Mouse (Mus musculus) ovary, adult 2 months (tissue): ENCODE results near the gene Ftl1. TPM values are rescaled to one million over a fixed set of nuclear protein-coding genes. Genes with fewer than 3 reads are reported as not detected.

Experiments
- polyA plus RNA-seq: library from polyadenylated mRNA; depleted of rRNA; stranded (reverse); fragments of >200 nt; gene quantifications from 2 replicates; pipeline ENCODE4 v1.2.3, GENCODE M21; 2012; rRNA removed

The Ftl1 gene
- polyA plus RNA-seq: 3,494 and 4,463 TPM in 2 replicates

GRCm38 (mm10) chr7:45459564-45460140, at the start of gene Ftl1:
Gene Ftl1, minus strand, starts transcription at chr7:45459884.

DNA sequence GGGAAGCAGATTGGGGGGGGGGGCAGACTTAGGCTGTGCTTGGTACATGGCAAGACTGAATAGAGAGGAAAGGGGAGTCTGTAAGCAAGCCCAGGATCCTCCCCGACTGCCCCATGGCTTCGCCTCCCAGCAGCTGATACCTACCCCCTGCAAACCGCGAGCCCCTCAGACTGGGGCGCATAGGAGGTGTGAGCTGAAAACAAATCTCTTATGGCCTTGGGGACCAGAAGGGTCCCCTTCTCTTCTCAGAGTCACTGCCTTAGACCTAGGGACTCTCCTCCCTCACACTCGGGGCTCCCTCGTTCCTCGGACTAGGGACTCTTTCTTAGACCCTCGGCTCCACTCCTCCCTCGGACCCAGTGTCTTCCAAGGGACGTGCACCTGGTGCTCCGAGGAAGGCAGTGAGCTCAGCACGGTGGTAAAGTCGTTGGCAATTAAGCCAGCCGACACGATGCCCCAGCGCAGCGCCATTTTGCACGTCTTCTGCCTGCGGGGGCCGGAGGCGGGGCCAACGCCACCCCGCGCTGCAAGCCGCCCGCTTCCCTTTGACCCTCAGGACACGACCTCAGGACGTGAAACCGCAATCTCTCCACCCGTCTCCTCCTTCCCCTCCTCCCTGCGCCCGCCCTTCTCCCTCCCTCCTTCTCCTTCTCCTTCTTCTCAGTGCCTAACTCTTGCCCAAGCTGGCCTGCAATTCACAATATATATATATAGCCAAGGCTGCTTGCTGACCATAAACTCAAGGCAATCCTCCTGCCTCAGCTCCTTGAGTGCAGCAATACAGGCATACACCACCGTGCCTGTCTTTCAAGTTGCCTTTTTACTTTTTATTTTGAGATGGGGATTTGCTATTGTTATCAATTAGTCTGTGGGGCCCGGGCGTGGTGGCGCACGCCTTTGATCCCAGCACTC, 28.9 kb upstream of the Ftl1 start, which contains the start of gene Dhdh:
Gene Dhdh (minus strand): TSS at position 513 of the 912 bp plus-strand sequence.

DNA sequence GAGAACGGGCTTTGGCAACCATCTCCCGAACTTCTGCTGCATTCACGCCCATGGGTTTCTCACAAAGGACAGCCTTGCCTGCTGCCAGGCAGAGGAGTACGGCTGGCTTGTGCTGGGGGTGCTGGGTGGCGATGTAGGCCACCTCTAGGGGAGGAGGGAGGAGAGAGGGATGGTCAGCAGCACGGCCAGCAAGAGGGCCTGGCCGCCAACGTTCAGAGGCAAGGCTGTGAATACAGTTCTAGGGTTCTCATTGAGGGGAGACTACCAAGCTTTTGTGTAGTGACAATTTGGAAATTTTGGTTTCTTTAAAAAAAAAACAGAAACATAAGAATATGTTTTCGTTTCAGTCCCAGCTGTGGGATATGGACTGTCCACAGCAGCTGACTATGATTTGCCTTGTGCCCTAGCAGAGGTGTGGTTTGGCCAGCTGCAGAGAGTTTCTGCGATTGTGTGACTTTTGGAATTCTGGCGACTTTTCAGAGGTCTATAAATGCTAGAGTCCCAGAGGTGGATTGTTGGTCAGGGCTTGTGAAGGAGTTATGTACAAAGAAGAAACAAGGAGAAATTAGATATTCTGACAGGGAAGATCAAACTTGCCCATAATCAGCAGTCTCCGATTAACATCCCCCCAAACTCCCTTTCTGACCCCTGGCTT, 27.2 kb upstream of the Ftl1 start, which contains the start of gene Gm45808:
Gene Gm45808 (minus strand): TSS at position 51 of the 655 bp plus-strand sequence.

GRCm38 (mm10) chr7:45481374-45481927, 21.8 kb upstream of the Ftl1 start, which contains the start of gene Tulp2:
Gene Tulp2, plus strand, starts transcription at chr7:45481877.

GRCm38 (mm10) chr7:45466283-45467089, 6.8 kb upstream of the Ftl1 start, which contains the start of gene Bax:
Gene Bax, minus strand, starts transcription at chr7:45466898.

DNA sequence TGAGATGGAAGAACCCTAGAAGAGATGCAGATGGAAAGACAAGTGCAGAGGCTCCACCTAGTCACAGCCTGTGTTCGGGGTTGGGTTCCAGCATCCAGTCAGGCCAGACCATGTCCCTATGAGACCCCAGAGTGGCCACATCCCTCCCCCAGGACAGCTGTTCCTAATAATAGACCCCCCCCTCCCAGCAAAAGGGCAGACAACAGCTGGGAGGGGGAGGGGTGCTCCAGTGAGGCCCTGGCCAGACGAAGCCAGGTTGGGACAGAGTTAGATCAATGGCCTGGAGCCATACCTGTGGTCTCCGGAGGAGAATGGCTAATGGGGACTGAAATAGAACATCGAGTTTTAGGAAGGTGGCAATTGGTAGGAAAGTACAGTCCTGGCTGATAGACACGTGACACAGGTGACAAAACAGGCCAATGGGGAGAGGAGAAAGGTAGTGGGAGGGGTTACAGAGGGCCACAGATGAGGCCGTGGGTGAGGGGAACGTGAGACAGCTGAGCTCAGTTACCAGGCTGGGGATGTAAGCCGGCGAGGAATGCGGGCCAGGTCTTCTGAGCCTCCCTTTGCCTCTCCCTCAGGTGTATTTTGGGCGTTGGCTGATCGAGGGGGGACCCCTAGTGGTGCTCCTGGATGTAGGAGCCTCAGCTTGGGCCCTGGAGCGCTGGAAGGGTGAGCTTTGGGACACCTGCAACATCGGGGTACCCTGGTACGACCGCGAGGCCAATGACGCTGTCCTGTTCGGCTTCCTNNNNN, 22.0 kb downstream of the Ftl1 start, which contains the start of gene Ruvbl2:
Gene Ruvbl2 (minus strand): TSS at position 576 of the 756 bp plus-strand sequence.

GRCm38 (mm10) chr7:45434203-45435015, 25.3 kb downstream of the Ftl1 start, which contains the start of gene Gys1:
Gene Gys1, plus strand, starts transcription at chr7:45434844.

DNA sequence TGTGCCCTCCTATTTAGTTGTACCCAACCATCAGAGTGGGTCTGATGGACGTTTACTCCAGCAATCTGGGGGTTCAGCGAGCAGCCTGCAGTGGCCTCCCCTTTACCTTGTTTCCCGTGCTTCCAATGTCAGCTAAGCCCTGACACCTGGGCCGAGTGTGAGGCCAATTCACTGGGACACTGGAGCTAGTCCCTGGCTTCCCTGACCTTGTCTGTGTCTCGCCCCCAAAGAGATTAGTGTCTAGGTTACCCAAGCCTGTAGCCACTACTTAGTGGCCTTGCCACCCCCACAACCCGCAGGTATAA, 39.1 kb downstream of the Ftl1 start, which contains the start of gene Lhb:
Gene Lhb (plus strand): TSS at position 206 of the 305 bp plus-strand sequence.

DNA sequence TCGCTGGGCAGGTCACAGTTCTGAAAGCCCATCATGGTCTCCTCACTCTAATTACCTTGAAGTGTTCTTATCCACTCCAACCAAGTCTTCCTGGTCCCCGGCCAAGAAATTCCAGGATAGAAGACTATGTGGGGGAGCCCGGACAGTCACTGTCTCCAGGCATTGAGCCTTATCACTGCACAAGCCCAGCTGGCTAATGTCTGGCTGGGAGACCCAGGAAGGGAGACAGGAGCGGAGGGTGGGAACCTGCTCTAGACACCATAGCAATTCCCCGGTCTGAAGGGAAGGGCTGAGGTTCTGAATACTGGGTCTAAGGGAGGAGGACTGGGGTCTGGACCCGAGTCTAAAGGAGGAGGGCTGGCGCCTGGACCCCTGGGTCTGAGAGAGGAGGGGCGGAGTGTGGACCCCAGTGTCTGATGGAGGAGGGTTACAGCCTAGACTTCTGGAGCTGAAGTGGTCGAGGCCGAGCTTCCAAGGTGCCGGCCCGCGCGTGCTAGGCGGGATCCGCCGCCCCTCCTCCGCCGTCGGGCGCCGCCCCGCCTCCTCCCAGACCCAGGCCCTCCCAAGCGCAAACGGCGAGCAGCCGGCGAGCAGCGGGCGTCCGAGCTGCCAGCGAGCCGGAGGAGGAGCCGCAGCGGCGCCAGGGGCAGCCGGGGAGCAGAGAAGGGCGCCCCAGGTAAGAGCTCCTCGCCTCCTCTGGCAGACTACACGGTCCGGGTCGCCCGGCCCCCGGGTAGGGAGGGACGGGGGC, 46.4 kb downstream of the Ftl1 start, which contains the start of gene Ntf5:
Gene Ntf5 (plus strand): TSS at position 583 of the 751 bp plus-strand sequence.

Other genes starting within 250 kb of the Ftl1 start
- gene Dkkl1, start 247.7 kb downstream of the Ftl1 start, polyA plus RNA-seq: 2.1 and 3.3 TPM in 2 replicates
- gene Tead2, start 244.1 kb downstream of the Ftl1 start, polyA plus RNA-seq: 119 and 183 TPM in 2 replicates
- 13.2 and 14.5 TPM in 2 replicates for gene Cd37, start 220.8 kb downstream of the Ftl1 start, polyA plus RNA-seq
- 0.15 and 0.40 TPM in 2 replicates for gene Slc6a16, start 218.8 kb downstream of the Ftl1 start, polyA plus RNA-seq
- 0.24 TPM in 1 of 2 replicates, not detected in the other for gene Slc6a21, start 182.4 kb downstream of the Ftl1 start, polyA plus RNA-seq
- 58.6 and 62.0 TPM in 2 replicates for gene Trpm4, start 126.1 kb downstream of the Ftl1 start, polyA plus RNA-seq
- 0.46 and 0.51 TPM in 2 replicates for gene Hrc, start 124.6 kb downstream of the Ftl1 start, polyA plus RNA-seq
- gene Ppfia3, start 92.9 kb downstream of the Ftl1 start, polyA plus RNA-seq: 11.9 and 12.1 TPM in 2 replicates
- 43.0 and 49.1 TPM in 2 replicates for gene Lin7b, start 89.3 kb downstream of the Ftl1 start, polyA plus RNA-seq
- gene Snrnp70, start 64.1 kb downstream of the Ftl1 start, polyA plus RNA-seq: 271 and 341 TPM in 2 replicates
- 0.28 and 0.36 TPM in 2 replicates for gene Kcna7, start 54.2 kb downstream of the Ftl1 start, polyA plus RNA-seq
- gene Ntf5, start 46.2 kb downstream of the Ftl1 start, polyA plus RNA-seq: 3.7 and 3.9 TPM in 2 replicates
- gene Lhb, start 39.1 kb downstream of the Ftl1 start, polyA plus RNA-seq: 30.6 and 32.8 TPM in 2 replicates
- gene Gys1, start 25.0 kb downstream of the Ftl1 start, polyA plus RNA-seq: 61.3 and 69.1 TPM in 2 replicates
- gene Ruvbl2, start 21.8 kb downstream of the Ftl1 start, polyA plus RNA-seq: 136 and 158 TPM in 2 replicates
- 193 and 194 TPM in 2 replicates for gene Bax, start 7.0 kb upstream of the Ftl1 start, polyA plus RNA-seq
- 33.8 and 34.3 TPM in 2 replicates for gene Tulp2, start 22.0 kb upstream of the Ftl1 start, polyA plus RNA-seq
- gene Gm45808, start 26.9 kb upstream of the Ftl1 start, polyA plus RNA-seq: not detected in 2 replicates
- 5.4 and 8.6 TPM in 2 replicates for gene Dhdh, start 28.9 kb upstream of the Ftl1 start, polyA plus RNA-seq
- gene Nucb1, start 50.5 kb upstream of the Ftl1 start, polyA plus RNA-seq: 409 and 461 TPM in 2 replicates
- 57.1 and 60.9 TPM in 2 replicates for gene Ppp1r15a, start 66.4 kb upstream of the Ftl1 start, polyA plus RNA-seq
- gene Plekha4, start 66.4 kb upstream of the Ftl1 start, polyA plus RNA-seq: 29.4 and 35.1 TPM in 2 replicates
- 1.4 and 3.4 TPM in 2 replicates for gene Hsd17b14, start 95.0 kb upstream of the Ftl1 start, polyA plus RNA-seq
- 129 and 164 TPM in 2 replicates for gene Bcat2, start 110.3 kb upstream of the Ftl1 start, polyA plus RNA-seq
- 0.21 and 0.23 TPM in 2 replicates for gene Fgf21, start 155.6 kb upstream of the Ftl1 start, polyA plus RNA-seq
- gene Fut1, start 157.4 kb upstream of the Ftl1 start, polyA plus RNA-seq: 0.13 and 0.14 TPM in 2 replicates
- 0.38 and 0.40 TPM in 2 replicates for gene Izumo1, start 161.9 kb upstream of the Ftl1 start, polyA plus RNA-seq
- gene Rasip1, start 167.6 kb upstream of the Ftl1 start, polyA plus RNA-seq: 34.6 and 43.6 TPM in 2 replicates
- 9.0 and 9.6 TPM in 2 replicates for gene Mamstr, start 180.1 kb upstream of the Ftl1 start, polyA plus RNA-seq
- 8.6 and 9.1 TPM in 2 replicates for gene Fut2, start 206.5 kb upstream of the Ftl1 start, polyA plus RNA-seq
- gene Ntn5, start 224.1 kb upstream of the Ftl1 start, polyA plus RNA-seq: 1.6 and 2.1 TPM in 2 replicates
- 0.73 and 0.98 TPM in 2 replicates for gene Sec1, start 234.5 kb upstream of the Ftl1 start, polyA plus RNA-seq
- 18.0 and 20.0 TPM in 2 replicates for gene Car11, start 240.0 kb upstream of the Ftl1 start, polyA plus RNA-seq
- 92.6 and 115 TPM in 2 replicates for gene Dbp, start 245.2 kb upstream of the Ftl1 start, polyA plus RNA-seq